Mouse (Mus musculus): ENCODE results near the gene Aven.

The Aven gene

DNA sequence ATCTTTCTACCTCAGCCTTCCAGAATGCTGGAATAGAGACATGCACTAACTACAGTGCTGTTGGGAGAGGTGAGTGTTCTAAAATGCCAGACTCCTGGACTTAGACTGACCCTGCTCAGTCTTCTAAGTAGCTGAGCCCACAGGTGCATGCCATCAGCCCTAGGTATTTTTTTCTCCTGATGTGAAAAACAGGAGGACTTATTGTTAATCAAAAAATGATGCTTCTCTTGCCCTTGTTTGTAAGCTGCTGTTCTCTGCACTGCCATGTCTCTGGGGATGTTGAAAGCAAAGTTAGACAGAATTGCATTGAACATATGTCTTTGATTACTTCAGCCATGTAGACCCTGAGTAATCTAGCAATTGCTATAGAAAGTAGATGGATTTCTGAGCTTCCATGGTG lies 64.7 kb downstream of the Aven start:
- DNase-seq (ENCODE audit: low spot score in 2 of 2): no peak

DNA sequence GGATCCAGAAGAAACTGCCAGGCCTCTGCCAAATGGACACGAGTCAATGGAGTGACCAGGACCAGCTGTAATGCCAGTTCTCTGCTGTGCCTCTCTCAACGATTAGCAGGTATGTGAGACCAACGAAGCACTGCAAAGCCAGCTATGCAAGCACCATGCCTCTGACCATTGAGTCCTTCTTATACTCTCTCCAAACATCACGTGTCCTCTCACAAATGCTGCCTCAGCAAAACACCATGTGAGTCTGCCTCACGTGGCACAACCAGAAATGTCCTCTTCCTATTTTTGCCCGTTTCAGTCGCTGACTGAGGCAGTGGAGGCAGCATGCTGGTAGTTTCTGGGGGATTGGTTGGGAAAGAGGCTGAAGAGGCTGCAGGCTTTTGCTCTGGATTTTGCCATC lies 68.8 kb downstream of the Aven start:
- DNase-seq (ENCODE audit: low spot score in 2 of 2): no peak

DNA sequence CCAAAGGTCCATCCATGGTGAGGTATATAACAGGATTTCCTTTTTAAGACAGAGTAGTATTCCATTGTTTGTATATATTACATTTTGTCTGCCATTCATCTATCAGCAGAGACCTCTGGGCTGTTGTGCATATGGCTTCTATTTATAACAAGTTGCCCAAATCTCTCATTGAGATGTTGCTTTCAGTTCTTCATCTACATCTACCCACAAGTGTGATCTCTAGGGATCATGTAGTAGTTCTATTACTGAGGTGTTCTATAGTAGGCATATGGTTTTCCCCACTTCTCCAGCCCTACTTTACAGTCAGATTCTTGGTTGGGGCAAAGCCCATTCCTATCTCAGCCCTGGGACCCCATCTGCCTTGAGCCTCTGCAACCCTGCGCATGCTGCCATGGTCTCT lies 72.3 kb downstream of the Aven start:
- DNase-seq (ENCODE audit: low spot score in 2 of 2): no peak

DNA sequence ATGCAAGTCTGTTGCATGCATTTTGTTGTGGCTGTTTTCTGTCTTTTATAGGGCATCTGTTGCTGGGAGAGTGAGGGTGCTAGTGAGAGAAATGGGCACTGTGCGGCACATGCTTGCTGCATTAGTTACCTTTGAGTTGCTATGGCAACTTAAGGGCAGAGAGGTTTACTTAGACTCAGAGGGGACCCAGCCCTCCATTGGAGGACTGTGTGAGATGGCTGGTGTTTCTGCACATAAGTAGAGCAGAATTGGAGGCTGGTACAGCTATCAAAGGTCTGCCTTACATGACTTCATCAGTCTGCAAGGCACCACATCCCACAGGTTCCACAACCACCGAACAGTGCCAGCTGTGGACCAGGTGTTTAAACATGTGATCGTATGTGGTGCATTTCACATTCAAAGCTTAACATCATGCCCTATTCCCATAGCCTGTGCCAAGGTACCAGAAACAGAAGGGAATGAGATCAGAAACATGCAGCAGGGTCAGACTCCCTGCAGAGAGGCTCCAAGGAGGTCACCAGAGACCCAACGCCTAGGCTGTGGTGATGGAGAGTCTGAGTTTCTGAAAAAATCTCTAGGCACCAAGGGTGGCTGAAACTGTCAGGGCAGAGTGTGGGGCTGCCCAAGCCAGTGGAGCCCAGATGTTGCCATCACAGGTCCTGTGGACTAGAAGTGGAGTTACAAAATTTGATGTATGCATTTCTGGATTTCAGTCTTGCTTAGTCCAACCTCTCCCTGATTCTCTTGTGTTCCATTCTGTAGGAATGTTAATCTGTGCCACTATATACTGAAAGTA lies 73.7 kb downstream of the Aven start:
- DNase-seq (ENCODE audit: low spot score in 2 of 2): no peak

DNA sequence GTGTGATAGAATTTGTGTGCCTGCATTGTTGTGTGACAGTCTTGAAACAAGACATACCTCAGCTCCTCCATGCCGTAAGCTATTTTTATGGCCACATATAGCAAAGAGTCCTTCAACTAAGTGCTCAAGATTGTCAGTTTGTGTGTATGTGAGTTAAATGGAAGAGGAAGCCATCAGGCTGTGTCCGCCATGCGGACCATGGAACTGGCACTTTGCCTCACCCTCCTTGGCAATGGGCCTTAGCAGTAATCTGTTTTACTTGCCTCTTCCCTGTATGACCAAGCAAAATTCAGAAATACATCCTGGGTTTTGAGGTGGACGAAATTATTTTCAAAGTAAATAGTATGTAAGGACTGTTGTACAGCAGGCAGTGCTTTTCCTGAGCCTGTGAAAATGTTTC lies 75.0 kb downstream of the Aven start:
- no peak for DNase-seq (ENCODE audit: low spot score in 2 of 2)

DNA sequence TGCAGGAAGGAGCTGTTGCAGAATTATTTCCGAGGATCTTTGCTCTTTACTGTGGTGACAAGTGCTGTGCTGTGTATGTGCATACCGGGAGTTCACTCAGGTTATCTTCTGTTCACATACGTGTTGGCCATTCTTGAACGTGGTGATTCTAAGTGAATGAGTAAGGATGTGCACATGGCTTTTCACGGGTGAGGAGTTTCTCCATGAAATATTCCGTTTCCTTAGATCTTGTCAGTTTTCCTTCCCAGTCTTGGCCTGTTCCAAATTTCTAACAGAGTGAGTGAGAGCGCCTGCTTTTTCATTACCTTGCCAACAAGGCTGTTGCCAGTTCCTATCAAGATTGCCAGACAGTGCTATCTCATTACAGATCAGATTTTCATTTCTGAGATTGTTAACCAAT lies 98.2 kb downstream of the Aven start:
- no peak for DNase-seq (ENCODE audit: low spot score in 2 of 2)

DNA sequence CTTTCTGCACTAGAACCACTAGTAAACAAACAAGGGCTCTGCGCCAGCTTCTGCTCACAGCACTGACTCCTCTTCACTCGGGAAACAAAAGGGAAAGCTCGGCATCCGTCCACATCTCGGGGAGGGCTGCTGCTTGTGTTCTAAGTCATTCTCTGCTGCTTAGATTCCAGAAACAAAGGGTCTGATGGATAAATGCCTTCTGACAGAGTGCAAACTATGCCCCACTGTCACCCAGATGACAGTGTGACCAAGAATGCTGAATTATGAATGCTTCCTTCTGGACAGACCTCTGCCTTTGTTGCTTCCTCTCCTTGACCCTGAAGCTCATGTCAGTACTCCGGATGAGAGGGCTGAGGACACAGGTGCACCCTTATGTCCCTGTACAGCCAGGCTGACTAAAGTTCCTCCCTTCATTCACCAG lies 98.7 kb downstream of the Aven start:
- DNase-seq (ENCODE audit: low spot score in 2 of 2): peak; percentile 58 to 71

DNA sequence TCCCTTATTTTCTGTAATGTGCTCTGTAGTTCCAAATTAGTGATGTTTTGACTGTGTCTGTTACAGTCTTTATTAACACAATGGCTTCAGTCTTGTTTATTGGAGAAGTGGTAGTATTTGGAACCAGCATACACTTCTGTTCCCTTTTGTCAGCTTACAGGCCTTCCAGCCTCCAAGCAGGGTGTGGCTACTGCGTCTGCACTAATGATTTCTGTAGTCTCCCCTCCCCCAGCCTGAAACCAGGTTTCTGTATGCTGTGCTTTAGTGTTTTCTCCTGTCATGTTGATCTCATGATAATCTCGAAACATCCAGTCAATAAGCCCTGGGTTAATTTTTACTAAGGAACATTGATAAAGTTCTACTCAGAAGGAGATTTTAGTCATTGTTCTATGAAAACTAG lies 100.6 kb downstream of the Aven start:
- DNase-seq (ENCODE audit: low spot score in 2 of 2): no peak

DNA sequence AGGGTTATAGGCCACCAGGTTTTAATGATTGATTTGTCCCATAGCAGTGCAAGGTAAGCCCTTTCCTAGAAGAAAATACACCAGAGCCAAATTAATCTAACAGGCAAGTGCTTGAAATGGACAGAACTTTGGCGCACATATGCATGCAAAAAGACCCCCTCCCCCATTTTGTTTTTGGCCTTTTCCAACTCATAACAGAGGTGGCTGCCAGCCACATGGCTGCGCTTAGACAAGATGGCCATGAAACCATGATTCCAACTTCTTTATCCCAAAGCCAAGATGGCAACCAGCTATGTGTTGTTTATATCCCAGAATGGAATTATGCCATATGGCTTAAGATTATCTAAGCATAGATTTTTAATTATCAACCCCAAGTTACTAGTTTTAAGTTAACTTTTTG lies 101.0 kb downstream of the Aven start:
- no peak for DNase-seq (ENCODE audit: low spot score in 2 of 2)

DNA sequence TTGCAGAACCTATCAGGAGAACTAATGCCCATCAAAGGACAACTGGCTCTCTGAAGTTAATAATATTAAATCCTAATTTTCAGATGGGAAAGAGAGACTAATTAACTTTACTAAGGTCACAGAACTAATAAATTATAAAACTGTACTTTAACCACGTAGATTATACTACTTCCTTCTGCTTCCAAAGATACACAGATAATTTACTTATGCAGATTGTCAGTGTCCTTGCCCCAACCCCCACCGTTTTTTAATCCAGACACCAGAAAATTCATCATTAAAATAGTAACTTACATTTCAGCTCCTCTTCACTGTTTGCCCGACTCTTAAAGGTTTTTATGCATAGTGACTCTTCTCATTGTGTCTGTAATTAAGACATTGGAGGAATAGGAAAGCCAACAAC lies 103.0 kb downstream of the Aven start:
- no peak for DNase-seq (ENCODE audit: low spot score in 2 of 2)

DNA sequence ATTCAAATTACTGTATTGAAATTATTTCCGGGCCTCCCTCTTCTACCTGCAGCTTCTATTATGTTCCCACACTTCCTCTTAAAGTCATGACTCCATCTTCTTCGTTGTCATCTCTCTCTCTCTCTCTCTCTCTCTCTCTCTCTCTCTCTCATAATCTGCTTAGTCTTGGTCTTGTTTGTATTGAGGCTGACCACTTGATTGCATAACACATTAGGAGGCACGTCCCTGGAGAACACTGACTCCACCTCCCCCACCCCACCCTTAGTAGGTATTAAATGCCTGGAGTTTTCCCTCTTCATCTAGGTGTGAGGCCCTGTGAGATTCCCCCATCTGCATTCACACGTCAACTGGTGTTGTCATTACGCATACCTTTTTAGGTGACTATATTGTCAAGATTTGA lies 103.7 kb downstream of the Aven start:
- DNase-seq (ENCODE audit: low spot score in 2 of 2): no peak

DNA sequence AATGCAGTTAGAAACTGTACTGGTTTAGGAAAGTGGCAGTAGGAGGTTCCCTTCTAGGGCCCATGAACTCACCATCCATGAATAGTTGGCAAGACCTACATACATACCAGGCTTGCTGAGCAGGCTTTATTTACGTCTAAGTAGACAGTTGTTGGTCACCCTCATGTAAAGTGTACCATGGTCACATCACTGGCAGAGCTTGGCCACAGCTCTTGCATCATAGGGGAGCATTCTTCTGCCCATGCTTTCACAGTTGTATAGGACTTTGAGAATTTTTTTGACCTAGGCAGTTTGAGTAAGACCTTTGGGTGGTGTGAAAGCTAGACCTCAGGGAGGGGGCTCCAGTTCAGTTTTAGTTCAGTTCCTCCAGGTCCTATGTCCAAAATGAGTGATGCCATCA lies 104.3 kb downstream of the Aven start:
- no peak for DNase-seq (ENCODE audit: low spot score in 2 of 2)

DNA sequence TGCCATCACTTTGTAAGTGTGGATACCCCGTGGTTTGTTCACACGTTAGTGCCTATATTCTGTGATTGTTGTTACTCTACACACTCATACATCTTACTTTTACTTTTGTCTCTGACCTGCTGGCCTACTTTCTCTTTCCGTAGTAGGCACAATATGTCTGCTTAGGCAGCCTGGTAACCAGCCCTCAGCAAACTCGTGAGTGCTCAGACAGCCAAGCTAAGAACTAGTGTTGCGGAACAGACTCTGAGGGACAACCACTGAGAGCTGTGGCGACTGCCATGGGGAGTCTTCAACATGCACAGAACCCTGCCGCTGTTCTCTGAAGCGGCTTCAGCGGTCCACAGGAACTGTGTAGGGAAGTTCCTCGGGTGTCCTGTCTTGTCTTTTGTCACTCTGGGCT lies 107.5 kb downstream of the Aven start:
- DNase-seq (ENCODE audit: low spot score in 2 of 2): no peak

DNA sequence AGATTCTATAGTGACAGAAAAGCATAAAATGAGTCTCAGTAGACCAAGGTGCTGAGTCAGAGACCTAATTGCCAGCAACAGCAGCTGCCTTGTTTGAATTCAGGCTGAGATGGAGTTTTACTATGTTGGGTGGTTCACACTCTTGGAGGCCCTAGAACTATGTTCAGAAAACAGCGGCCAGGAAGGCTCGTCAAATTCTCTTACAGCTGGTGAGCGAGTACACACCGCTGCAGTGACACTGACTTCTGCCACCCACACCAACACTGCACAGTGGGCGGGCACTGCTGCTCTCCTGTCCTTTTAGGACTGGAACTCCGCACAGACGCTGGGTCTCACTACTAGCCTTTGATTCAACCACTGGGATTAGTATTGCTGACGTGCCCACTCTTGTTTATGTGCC lies 109.7 kb downstream of the Aven start:
- no peak for DNase-seq (ENCODE audit: low spot score in 2 of 2)

DNA sequence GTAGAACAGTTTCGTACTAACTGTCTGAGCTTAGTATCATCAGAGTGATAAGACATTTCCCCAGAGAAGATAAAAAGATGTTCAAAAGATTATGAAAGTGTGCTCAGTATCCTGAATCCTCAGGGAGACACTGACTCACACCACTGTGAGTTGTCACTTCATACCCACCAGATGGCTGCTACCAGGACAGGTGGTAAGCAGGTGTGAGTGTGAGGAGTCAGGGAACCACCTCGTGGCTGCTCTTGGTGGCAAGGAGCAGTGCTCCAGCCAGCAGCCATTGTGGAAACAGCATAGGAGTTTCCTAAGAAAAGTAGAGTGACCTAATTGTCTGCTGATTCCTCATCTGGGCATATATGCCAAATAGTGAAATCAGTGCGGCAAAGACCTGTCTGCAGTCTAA lies 113.8 kb downstream of the Aven start:
- DNase-seq (ENCODE audit: low spot score in 2 of 2): no peak

DNA sequence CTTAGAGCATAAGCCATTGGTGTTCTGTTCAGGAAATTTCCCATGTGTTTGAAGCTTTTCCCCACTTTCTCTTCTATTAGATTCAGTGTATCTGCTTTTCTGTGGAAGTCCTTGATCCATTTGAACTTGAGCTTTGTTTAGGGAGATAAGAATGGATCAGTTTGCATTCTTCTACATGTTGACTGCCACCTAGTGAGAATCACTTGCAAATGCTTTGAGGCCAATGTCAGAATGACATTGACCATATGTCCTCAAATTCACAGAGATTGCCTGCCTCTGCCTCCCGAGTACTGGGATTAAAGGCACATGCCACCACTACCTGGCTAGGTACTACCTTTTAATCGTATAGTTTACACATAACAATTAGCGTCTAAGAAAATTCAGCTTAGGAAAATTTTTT lies 119.9 kb downstream of the Aven start:
- DNase-seq (ENCODE audit: low spot score in 2 of 2): no peak

DNA sequence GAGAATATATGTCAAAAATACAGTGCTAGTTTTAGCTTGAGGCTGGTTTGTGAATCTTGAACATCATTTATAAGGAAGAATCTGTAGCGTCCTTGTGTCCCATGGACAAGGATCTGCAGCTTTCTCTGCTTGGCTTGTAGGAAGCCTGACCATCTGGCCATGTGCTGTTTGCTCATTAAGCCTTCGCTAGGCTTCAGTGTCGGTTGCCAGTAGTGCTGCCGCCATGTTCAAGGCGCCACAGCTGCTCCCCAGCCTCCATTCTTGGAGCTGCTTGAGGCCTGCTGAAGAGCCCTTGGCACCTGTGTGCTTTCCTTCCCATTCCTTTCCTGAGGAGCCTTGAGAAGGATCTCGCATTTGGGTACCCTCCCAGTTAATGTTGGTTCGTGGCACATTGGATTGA lies 121.6 kb downstream of the Aven start:
- DNase-seq (ENCODE audit: low spot score in 2 of 2): no peak

DNA sequence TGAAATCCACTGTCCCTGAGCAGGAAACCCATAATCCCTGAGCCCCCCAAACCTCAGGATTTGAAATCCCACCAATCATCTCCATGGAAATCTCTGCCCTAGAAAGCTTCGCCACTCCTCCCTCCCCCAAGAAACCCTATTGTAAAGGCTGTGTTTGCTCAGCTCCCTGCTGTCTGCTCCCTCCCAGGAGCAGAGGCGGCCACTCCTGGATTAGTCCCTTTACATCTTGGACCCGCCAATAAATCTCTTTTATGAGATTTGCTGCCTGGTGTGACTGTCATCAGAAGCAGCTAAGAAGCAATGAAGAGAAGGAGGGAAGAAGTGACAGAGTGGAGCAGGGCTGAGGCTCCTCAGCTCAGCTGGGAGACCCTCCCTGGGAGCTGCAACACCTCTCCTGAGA lies 124.4 kb downstream of the Aven start:
- no peak for DNase-seq (ENCODE audit: low spot score in 2 of 2)

DNA sequence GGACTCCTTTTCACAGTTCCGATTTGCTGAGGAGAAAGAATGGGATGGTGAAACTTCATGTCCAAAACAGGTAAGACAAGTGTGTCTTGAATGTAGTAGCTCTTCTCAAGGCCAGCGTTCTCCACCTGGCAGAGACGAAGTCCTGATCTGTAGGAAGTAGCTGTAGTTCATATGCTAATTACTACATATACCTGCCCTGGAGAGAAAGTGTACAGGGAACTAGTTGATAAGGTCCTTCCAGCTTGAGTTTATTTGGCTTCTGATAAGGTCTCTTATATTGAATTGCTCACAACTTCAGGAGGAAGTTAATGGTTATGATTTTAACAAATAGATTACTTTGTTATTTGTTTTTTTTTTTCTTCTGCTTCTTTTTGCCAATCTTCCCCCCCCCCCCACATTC lies 132.4 kb downstream of the Aven start:
- no peak for DNase-seq (ENCODE audit: low spot score in 2 of 2)

DNA sequence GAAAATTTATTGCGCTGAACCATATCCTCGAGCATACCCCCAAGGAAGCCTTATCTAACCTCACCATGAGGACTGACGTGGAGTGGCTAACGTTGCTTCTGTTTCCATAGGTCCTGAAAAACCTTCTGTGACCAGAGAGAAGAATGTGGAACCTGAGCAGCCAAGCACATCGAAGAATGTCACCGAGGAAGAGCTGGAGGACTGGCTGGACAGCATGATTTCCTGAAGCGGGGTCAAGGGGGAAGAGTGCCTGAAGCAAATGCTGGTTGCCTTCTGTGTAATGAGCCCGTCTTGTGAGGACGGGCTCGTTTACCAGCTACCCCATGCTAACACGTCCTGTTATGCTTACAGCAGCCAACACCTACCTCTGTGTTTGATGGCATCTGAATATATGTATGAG lies 137.9 kb downstream of the Aven start:
- DNase-seq (ENCODE audit: low spot score in 2 of 2): no peak

DNA sequence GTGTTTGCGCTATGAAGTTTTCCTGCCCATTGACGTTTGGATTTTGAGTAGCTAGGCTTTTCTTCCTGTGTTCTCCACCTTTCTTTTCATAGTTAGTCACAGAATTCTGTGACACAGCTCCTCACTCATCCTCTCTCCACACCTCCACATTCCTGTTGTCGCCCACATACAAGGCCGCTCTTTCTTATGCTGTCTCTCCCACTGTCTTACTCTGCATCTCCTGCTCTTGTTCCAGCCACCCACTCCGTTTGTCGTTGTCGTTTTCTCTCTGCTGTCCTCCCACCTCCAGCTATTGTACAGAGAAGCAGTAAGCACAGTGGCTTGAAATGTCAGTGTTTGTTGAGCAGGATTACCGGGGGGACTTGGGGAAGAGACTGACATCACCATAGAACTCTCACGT lies 139.8 kb downstream of the Aven start:
- no peak for DNase-seq (ENCODE audit: low spot score in 2 of 2)

DNA sequence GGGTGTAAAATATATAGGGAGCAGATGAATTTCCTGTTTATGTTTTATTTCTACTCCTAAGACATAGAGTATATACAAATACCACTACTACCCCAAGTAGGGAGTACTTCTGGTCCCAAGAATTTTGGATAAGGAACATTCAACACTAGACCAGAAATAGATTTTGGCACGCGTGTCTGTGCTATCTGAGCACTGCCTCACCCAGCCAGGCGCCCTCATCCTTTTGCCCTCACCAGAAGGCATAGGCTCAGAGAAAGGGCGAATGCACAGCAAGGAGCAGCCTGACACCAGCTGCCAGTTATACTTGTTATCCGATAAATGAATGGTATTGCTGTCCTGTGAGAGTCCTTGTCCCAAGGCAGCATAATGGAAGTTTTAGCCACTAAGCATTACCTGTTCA lies 144.4 kb downstream of the Aven start:
- DNase-seq (ENCODE audit: low spot score in 2 of 2): no peak

DNA sequence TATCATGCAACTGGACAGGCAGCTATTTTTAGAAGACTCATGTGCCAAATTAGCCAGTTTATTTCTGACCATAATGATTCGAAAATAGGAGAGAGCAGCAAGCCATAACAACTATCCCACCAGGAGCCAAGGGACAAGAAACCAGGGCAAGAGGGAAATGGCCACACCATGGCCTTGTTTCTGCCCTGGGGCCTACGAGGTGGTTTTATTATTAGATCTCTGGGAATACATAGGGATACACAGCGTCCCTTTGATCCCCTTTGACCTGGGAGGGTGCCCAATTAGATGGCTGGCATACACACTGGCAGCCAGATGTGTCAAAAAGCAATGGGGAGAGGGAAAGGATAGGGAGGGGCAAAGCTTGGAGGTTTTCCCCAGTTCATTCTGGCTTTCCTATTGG lies 161.1 kb downstream of the Aven start:
- no peak for DNase-seq (ENCODE audit: low spot score in 2 of 2)

DNA sequence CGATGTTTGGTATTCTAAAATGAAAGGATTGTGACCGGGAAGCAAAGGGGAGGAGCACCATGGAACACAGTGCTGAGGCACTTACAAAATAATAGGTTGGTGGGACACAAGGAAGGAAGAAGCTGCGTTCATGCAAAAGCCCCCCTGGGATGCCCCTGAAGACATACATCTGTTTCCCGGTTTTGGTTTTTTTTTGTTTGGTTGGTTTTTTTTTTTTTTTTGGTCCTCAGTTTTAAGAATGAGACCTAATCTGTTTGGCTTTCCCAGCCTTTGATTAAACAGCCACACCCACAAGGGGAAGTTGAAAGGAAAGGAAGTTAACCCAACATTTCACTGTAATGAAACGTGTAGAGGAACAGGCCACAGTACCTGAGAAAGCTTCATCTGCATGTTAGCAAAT lies 163.4 kb downstream of the Aven start:
- no peak for DNase-seq (ENCODE audit: low spot score in 2 of 2)
